Mouse (Mus musculus) central nervous system, embryonic 18 days (tissue): Measurements from ENCODE around the gene Gm14391. TPM values are rescaled to one million over a fixed set of nuclear protein-coding genes. Genes with fewer than 3 reads are reported as not detected.

Experiments used
- polyA plus RNA-seq: library from polyadenylated mRNA; depleted of rRNA; stranded (reverse); fragments of >200 nt; gene quantifications from 2 replicates; pipeline ENCODE4 v1.2.3, GENCODE M21; 2012; rRNA removed

Gm14391 gene
- 18.2 and 20.8 TPM in 2 replicates for polyA plus RNA-seq

DNA sequence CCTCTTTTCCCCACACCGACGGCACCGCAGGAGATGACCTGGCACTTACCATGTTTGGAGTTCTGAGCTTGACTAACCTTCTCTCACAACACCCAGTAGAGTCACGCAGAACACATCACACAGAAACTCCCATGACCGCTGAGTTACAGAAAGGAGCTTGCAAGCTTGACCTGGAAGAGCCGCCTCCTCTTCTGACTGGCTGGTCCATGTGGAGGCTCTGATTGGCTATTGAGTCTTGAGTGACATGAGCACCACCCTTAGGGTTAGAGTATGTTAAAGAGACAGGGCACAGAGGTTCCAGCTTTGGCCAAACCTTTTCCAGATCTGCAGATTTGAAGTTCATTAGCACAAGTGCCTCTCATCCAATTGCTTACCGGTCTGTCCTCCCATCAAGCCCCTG, at the start of gene Gm14391:
Gene Gm14391 (minus strand): TSS at position 186 of the 400 bp plus-strand sequence.

DNA sequence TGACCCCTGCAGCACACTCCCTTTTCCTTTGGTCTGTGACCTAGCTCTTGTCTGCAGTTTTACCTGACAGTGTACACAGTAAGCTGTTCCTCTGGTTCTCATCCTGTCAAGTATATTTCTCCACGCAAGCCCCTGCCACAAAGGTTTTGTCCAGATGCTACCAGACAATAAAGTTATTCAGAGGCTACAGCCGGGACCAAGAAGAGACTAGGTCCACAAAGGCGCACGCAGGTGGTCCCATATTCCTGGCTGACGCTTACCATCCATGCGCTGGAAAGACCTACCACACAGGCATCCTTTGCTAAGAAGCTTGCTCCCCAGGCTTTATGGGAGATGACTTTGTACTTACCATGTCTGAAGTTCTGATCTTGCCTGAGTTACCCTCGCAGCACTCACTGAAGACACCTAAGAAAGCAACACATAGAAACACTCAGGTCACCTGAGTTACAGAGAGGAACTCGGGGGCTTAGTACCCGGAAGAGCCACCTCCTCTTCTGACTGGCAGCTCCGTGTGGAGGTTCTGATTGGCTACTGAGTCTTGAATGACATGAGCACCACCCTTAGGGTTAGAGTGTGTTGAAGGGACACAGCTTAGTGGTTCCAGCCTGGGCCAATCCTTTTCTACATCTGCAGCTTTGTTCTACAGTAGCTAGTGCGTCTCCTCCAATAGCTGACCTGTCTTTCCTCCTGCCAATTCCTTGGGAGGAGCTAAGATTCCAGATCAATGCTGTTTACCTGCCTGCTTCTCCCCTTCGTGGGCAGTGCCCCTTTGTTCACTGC, 31.1 kb downstream of the Gm14391 start, which contains the start of gene Gm14443:
Gene Gm14443 (minus strand): TSS at position 471 of the 780 bp plus-strand sequence.

DNA sequence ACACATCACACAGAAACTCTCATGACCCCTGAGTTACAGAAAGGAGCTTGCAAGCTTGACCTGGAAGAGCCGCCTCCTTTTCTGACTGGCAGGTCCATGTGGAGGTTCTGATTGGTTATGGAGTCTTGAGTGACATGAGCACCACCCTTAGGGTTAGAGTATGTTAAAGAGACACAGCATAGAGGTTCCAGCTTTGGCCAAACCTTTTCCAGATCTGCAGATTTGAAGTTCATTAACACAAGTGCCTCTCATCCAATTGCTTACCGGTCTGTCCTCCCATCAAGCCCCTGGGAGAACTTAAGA, 64.8 kb downstream of the Gm14391 start, which contains the start of gene Gm14399:
Gene Gm14399 (minus strand): TSS at position 20 of the 303 bp plus-strand sequence.

Other genes starting within 250 kb of the Gm14391 start
- gene Gm14444, start 196.7 kb downstream of the Gm14391 start, polyA plus RNA-seq: 0.09 and 0.11 TPM in 2 replicates
- 0.21 and 0.36 TPM in 2 replicates for gene Gm14393, start 139.1 kb downstream of the Gm14391 start, polyA plus RNA-seq
- 10.1 and 13.0 TPM in 2 replicates for gene Gm14399, start 64.9 kb downstream of the Gm14391 start, polyA plus RNA-seq
- 2.2 and 2.3 TPM in 2 replicates for gene Gm14443, start 31.0 kb downstream of the Gm14391 start, polyA plus RNA-seq
- not detected in 2 replicates for gene Gm14440, start 68.2 kb upstream of the Gm14391 start, polyA plus RNA-seq
- gene Gm4631, start 131.3 kb upstream of the Gm14391 start, polyA plus RNA-seq: 18.2 and 20.9 TPM in 2 replicates
- gene Zfp968, start 165.5 kb upstream of the Gm14391 start, polyA plus RNA-seq: 3.0 and 4.6 TPM in 2 replicates
- 22.3 and 28.7 TPM in 2 replicates for gene Gm4724, start 228.9 kb upstream of the Gm14391 start, polyA plus RNA-seq